Mouse (Mus musculus) layer of hippocampus, adult 18-20 months (tissue): ENCODE results near the gene Nrp1. TPM values are rescaled to one million over a fixed set of nuclear protein-coding genes. Genes with fewer than 3 reads are reported as not detected.

Experiments used
- DNase-seq, 2 experiments: peaks; one replicate each; pipeline ENCODE4 v3.0.0; 2022; ENCODE audit warnings: low spot score in 2 of 2
- total RNA-seq, 2 experiments: library from RNA; stranded (reverse); gene quantifications; 2 replicates each; pipeline ENCODE4 v1.2.3; 2021

Nrp1 gene
- total RNA-seq, 2 experiments from 2014 or later: 90.2 to 91.4 TPM

DNA sequence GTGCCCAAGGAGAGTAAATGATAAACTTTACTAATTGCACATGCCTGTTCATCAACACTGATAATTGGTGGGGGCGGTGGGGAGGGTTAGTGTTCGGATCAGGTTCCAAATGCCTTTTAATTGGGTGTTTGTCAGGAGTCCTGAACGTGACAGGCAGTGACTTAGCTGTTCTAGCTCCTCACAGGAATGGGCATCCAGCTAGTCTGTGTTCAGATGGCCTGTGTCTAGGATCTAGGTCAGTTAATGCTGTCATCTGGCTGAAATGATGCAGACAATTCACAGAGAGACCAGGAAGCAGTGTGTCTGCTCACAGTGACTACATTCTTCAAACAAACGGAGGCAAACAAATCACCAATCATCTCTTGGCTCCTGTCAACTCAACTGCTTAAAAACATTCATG lies 12.1 kb downstream of the Nrp1 start:
- no peak for DNase-seq

DNA sequence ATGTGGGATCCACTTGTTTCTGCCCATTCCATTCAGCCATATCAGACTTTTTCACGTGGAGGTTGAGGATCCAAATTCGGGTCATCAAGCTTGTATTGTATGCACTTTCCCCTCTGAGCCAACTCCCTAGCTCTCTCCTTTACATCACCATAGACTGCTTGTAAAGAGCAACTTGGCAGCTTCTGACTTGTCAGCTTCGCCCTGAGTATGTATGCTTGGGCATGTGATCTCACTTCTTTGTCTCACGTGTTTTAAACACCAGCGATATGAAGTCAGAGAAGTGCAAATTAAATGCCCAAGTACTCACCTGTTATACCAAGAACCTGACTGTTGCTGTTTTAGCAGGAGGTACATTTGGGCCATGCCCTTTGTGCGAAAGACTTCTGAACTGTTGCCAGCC lies 12.6 kb downstream of the Nrp1 start:
- no peak for DNase-seq

DNA sequence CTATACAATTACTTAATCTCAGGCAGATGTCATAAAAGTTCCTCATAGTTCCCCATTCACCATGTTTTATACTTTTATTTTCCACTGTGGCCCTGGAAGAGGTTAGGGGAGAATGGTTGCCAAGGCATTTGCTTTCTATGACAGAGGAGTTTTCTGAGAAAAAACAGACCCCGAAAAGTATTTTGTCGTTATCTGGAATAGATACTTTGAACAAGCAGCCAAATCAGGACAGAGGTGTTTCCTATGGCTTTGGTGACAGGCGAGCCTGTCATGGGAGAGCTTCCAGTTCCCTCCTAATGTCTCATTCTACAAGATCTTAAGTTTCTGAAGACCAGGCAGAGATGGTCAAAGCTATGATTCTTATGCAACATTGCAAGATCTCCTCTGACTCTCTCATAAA lies 13.4 kb downstream of the Nrp1 start:
- DNase-seq: no peak

DNA sequence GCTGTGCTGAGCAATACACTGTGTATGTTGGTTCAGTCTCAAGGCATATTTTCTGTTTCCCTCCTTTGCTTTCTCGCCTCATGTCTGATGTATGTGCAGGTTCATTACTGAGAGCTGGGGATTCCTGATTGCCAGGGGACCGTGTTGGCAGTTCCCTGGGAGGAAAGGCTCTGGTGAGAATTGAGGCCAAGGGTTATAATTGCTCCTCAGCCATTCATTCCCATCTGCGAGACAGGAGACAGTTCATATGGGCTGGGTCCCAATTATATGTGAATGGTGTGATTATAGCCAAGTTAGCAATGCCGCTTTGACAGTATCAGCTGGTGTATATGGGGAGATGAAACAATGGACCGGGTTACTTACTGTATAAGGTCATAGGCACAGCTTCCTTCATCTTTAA lies 14.3 kb downstream of the Nrp1 start:
- no peak for DNase-seq

DNA sequence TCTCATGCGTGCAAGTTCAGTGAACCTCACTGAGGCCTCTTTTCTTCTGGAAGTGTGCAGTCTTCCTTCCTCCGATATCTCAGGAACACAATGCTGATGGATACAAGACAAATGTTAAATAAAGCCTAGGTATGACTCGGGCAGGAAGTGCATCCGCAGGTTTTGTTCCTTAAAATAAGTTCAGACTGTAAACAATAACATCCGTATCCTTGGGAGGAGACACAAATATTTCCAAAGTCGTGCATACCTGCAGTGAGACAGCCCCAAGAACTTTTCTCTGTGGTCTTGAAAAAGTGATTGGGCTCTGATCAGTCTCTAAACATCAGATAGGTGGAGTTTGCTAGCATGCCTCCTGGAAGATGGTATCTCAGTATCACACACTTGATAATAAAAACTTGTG lies 15.0 kb downstream of the Nrp1 start:
- DNase-seq: no peak

DNA sequence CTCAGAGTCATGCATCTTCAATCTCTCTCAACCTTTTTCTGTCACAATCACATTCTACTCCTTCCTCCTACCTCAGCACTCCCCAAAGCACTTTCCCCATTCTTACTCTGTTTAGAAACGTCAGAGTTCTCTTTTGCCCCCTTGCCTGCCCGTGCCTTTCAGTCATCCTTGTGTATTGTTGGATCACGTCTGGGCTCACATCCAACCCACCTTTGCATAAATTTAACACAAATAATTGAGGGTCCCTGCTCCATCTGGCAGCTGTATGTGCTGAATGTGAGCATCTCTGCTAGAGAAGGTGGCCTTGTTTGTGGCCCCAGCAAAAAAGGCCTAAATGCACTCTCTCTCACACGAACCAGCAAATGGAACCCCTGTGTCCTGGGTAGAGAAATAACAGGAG lies 16.9 kb downstream of the Nrp1 start:
- DNase-seq: no peak

DNA sequence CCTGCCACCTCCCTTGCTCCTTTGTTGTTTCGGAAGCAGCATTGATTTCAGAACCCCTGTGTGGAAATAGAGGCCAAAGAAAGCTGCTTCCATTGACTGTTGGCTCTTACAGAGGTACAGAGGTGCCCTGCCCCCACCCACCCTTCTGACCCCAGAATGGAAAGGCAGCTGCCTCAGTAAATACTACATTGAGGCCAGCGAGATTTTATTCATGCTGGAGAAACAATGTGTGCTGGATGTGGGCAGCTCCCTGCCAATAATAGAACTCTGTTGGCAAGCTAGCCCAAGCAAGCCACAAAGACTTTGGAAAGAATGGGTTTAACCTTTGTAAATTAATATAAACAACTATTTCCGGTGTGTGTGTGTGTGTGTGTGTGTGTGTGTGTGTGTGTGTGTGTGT lies 24.8 kb downstream of the Nrp1 start:
- DNase-seq: peak in 1 of 2 experiments; percentile 49

DNA sequence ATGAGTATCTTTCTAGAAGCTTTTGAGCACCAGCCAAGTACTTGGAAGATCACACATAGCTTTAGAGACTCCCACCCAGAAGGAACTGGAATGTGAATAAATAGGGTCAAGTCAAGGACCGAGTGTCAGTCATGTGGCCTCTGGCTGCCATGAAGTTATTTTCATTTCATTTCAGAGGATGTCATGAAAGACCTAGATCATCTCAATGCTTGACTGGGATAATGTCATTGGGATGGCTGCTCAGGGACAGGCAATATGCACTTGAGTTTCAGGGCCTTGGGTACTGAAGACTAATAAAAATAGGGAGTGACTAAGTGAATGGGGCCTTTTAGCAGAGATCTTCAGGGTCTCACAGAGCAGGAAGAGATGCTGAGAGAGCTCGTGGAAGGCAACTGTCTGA lies 26.0 kb downstream of the Nrp1 start:
- no peak for DNase-seq

DNA sequence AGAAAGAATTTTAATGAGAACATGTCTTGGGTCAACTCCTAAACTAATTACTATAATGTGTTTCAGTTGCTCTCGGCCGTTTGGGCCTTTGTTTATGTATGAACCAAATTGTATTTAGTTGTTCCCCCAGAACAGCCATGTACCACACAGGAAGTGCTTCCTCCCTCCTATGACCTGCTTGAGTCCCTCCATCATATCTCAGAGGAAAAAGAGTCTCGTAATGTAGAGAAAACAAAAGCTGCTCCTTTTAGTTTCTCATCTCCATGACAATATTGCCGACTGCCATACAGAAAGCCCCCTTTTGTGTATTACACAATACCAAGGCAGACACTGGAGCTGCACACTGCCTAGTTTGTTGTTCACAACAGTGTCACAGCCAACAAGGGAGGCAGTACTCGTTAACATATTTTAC lies 26.5 kb downstream of the Nrp1 start:
- DNase-seq: no peak

DNA sequence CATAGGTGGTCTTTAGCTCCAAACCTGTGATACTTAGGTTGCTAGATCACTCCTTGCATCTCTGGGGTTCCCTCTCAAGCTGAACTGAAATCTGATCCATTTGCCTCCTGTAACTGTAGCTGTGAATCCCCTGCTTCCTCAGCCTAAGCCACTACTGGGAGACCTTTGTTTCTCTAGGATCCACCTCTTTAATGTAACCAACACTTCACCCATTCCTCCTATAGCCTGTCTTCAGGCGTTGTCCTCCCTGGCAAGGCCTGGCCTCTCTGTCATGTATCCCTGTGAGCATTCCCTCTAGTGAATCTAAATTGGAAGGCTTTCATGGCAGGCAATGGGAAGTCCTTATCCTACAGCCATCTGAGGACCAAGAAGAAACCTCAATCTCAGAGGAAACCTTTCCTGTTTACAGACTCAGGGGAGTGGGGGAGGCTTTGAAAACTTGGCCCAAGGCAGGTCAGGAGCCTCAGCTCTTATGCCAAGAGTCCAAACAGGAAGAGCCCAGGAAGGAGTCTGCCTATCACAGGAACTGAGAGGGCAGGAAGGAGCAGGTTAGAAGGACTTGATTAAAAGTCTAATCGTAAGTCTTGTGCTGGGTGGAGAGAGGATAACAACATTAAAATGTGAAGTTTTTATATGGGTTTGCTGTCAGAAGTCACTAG lies 28.7 kb downstream of the Nrp1 start:
- no peak for DNase-seq

DNA sequence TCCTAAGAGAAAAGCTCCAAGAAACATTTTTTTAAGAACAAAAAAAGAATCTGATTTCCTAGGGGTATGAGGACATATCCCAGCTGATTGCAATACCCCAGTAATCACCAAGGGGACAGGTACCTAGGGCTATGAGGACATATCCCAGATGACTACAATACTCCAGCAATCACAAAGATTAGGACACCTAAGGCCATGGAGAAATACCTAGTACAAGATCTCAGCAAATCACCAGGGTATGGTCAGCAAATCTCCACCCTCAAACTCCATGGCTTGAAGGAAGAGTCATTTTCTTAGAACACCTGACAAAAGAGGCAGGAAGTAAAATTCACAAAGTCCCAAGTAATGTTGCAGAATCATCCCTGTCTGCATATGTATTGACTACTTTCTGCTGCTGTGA lies 32.4 kb downstream of the Nrp1 start:
- DNase-seq: no peak

DNA sequence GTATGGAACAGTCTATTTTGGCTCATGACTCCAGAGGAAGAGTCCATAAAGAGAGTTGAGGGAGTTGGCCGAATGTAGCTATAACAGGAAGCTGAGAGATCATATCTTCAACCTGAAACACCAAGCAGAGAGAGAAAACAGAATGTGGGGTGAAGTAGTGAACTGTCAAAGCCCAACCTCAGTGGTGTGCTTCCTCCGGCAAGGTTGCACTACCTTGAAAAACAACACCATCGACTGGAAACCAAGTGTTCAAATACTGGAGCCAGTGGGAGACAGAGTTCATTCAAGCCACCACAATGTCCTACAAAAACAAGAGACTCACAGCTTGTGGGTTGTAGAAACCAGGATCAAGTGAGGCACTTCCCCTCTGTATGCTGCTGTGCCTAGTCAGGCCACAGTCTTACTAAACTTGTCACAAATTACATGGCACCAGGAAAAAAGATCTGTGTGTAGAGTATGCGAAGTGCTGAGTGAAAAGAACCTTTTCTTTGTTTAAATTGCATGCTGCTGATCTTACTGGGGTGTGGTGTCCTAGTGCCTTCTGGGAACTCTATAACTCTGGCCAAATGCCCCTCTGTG lies 32.9 kb downstream of the Nrp1 start:
- DNase-seq: no peak

DNA sequence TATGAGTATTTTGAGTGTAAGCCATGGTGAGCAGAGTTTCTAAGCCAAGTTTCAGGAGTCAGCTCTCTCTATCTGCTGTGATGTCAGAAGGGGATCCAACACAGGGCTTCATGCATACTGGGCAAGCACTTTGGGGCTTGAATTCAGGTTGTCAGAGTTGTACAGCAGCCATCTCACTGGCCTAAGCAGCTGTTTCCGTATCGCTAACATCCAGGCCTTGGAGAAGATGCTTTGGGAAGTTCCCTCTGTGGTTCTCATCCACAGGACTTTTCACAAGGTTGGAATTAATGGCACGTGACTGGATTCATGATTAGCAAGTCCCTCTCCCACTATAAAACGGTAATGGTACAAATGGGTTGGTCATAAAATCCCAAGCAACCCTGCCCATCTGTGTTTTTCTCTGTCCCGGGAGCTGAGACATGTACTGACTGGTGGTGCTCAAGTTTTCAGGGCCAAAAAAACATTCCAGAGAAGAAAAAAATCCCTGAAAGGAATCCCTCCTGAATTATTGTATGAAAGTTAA lies 36.3 kb downstream of the Nrp1 start:
- DNase-seq: no peak

DNA sequence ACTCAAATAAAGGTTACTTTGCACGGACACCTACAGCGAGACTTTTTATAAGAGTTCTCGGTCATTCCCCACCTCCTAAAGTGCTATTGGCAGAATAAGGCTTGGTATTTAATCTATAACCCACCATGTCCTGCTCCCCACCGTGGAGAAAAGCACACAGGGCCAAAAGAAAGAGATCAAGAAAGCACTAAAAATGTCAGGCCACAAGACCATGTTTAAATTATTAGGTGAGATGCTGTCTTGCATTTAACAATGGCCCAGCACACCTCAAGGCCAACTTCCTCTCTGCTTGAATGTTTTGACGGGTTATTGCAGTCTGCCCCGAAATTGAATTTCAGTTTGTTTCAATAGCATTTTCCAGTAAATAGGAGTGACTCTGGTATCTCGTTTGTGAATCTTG lies 38.6 kb downstream of the Nrp1 start:
- no peak for DNase-seq

DNA sequence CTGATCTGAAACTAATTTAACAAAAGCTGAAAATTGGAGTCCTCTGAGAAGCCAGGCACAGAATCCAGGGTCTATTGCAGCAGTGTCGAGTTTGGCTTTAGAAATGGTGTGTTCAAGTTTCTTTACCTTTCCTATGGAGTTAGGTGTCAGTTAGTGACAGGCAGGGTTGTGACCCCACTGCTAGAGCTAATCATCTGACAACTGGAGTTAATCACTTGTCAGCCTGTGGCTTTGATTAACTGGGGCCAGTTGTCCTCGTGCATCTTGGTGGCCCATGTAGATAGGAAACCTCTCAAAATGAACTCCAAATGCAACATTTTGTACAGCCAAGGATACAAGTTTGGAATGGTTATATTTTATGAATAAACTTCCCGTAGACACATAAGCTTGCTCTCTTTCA lies 39.0 kb downstream of the Nrp1 start:
- DNase-seq: no peak

DNA sequence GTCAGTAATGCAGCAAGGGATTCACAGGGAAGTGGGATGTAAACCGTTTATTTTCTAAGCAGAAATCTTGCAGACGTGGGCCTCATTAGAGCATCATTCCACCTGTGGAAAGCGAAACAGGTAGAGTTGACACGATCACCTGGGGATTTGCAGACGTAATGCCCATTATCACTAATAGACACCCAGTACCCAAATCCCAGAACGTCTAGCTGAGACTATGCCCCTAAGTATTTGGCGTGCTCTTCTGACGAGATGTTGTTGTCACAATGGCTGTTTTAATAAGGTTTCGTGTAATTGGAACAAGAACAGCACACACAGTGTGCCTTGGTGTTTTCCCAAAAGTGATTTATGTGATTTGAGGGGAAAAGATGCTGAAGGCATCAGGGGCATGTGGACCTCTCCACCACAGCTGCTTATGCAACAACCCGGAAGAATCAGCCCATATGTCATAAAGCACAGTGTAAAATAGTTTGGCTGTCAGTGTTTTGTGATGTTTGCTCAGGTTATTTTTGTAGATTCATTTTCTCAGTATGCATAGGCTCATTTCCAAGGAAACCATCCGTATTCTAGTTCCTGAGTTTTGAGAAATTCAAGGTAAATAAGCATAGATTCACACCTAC lies 40.2 kb downstream of the Nrp1 start:
- DNase-seq: peak; percentile 33 to 69

DNA sequence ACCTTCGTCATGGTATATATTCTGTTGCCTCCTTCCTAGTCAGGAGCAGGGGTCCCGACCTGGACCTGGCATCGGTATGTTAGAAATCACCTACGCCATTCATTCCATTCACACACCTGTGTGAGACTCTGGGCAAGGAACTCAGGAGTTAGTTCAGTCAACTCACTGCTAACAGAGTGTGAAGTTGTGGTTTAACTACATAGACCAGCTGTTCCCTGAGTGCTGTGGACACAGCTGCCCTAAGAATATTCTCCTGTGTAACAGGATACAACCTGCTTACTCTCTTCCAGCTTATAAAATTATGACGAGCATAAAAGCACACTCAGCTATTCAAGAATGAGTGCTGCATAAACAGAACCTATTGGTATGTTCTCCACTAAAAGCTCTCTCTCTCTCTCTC lies 41.9 kb downstream of the Nrp1 start:
- DNase-seq: no peak

DNA sequence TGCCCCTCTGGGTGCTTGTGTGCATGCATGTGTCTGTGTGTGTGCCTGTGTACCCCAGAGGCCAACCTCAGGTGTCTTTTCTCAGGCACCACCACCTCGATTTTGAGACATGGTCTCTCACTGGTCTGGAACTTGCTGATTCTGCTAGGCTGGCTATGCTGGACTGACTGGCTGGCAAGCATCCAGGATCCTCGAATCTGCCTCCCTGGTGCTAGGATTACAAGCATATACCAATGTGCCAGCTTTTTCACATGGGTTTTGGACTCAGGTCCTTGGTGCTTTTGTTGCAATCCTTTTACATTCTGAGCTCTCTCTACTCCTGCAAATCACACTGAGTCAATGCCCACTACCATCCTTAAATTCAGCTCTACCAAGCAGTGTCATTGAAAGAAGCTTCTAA lies 46.5 kb downstream of the Nrp1 start:
- no peak for DNase-seq

DNA sequence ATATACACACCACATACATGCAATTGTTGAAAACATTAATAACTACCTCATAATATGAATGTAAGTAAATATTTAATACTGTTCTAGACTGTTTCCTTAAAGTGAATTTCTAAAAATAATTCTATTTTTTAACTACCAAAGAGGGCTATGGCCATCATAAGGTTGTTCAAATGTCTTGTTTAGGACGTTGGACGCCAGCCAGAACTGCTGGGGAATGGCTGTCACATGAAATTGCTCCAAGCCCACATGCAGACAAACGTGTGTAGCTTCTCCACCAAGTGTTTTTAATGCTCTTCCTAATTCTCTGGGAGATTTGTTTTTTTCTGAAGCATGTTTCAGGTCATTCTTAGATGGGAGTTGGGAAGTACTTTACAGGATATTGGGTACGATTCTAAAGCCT lies 55.0 kb downstream of the Nrp1 start:
- no peak for DNase-seq

DNA sequence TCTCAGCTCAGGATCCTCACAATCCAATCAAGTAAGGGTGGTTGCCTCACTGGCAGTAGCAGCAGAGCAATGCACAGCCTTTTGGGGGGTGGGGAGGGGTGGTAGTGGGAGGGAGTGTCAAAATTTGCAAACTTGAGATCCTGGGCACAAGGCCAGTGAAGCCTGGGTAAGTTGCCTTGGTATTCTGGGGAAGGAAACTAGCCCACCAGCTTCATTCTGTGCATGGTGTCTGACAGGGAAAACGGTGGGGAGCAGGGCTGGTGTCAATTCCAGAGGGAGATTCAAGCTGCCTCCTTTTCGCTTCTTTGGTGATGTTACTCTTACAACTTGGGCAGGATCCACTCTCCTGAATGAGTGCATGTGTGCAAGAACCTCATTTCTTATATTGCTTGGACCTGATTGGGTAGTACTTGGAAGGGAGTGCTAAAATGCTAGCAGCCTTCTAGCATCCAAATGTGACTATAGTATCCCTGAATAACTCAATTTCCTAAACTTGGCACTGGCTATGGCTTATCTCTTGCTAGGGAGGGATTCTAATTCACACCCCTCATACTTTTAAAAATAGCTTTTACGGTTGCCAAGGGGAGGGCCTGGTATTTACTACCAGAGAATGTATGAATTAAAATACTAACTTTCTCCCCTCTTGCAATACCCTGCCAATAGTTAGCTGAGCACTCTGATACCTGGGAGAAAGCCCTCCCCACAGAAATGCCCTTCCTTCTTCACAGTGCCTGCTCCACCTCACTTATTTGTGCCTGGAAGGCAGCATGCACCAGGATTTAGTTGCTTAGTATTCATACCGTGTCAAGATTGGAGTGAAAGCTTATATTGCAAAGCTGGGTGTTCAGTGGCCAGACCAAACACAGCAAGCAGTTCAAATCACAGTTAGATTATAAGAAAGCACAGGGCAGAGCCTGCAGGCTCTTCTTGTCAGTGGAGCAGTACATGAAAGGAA lies 57.6 kb downstream of the Nrp1 start:
- peak; percentile 39 to 77 for DNase-seq

DNA sequence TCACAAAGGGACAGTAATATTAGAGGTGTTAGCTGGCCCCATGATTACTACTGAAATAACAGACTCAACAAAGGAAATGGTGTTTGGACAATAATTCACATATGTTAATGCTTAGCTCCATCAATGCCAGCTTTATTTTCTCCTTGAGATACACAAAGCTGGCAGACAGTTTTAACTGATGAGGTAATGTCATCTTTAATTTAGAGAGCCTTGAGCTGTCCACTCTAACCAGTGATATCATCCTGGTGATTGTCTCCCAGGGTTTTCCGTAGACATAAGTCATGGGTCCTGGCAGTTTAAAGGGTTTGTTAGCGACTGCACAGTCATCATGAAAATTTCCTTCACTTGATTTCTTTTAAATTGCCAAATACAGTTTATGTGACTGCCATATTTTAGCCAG lies 58.5 kb downstream of the Nrp1 start:
- DNase-seq: no peak
